Comparison of ENCODE assay signal across 10 mouse cellular contexts in the genomic region with DNA sequence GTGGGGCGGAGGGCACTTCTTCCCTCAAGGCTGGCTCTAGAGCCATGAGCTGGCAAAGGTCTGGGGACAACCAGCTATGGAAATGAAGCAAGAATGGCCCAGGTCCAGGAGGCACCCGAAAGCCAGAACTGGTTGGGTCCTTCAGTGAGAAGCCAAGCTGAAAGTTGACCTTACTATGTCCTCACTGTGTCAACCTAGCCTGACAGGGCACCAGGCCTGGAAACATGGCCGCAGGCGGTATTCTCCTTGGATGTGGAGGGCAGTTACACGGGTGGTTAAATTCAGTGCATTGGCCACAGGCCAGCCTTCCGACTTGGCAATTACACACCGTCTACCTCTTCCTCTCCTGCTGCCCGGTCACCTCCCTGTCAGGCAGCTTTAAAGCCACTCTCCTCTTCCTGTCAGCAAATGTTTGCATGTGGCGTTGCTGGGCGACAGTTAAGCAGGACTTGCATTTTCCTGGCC.
A peak's percentile ranks its signal among the peaks of the same experiment; 100 is the strongest.
DNase-seq lines count a peak whose midpoint lies in the region; ATAC-seq and TF ChIP-seq lines count a peak whose summit lies in the region.
"Had no signal": no experiment of that assay in that cellular context is flagged by ENCODE, and none has a peak within 500 bp of the region (broad histone marks: within the 10 kb centered on the region; RNA-seq: fewer than 3 reads in every experiment).

No protein-coding gene starts in this region.

- ATAC-seq in Patski: peak; percentile 66
- ATAC-seq in intestine, embryonic 16.5 days: no peak

- no peak overlapping the region for H3K4me3 ChIP-seq in intestine, embryonic 16.5 days (ENCODE audit: low read length)
- H3K4me3 ChIP-seq: heart, embryonic 13.5 days; stomach, embryonic 15.5 days had no signal

- CTCF ChIA-PET in Patski (lab: Charles Lee): interaction anchor here (1.5 to 1.6 kb wide), 2 partner anchors 10 to 11 kb away, joined by 3 to 5 read pairs; no protein-coding TSS in a partner anchor

- peak; percentile 71 for DNase-seq in Patski (ENCODE audit: low read depth, low spot score)
- DNase-seq in adrenal gland, adult 18-20 months (ENCODE audit: low spot score in 2 of 2): peak; percentile 8 to 19
- DNase-seq in gastrocnemius, postnatal 10 days: peak; percentile 20
- peak; percentile 86 to 88 for DNase-seq in kidney, adult 8-10 months
- no peak for DNase-seq in layer of hippocampus, postnatal 36 days
- no peak for DNase-seq in spleen, adult 12 weeks (ENCODE audit: low spot score)
- no peak for DNase-seq in layer of hippocampus, postnatal 14 days (ENCODE audit: low spot score in 2 of 2)

- no peak overlapping the region for H3K9ac ChIP-seq in intestine, embryonic 16.5 days (ENCODE audit: low read depth, low read length)
- H3K9ac ChIP-seq: heart, embryonic 13.5 days; stomach, embryonic 15.5 days had no signal

- peaks cover 4% of the 10 kb centered on the region for H3K27me3 ChIP-seq in Patski
- 0 out of 2 replicates have a peak, but pooled peaks cover 2% of the 10 kb centered on the region for H3K27me3 ChIP-seq in intestine, embryonic 16.5 days (replicated peaks; ENCODE audit: control insufficient read depth, insufficient read depth, low read length)

- TF ChIP-seq CTCF in Patski (IDR thresholded peaks at IDR 0.05): no peak

- no peaks in the 10 kb centered on the region for H3K9me3 ChIP-seq in intestine, embryonic 16.5 days (ENCODE audit: control insufficient read depth, low read length)
- H3K9me3 ChIP-seq: heart, embryonic 13.5 days; stomach, embryonic 15.5 days had no signal

- POLR2A ChIA-PET in Patski (lab: Charles Lee): interaction anchor here (0.8 kb wide), 1 partner anchor 9 kb away, joined by 3 read pairs; no protein-coding TSS in a partner anchor

- in situ Hi-C loops in Patski (cut with MboI; ENCODE audit: low pct_unique_long_range_greater_than_20kb): no loop called here

- H3K36me3 ChIP-seq in intestine, embryonic 16.5 days (ENCODE audit: control insufficient read depth, insufficient read depth, low read length): no peaks in the 10 kb centered on the region
- H3K36me3 ChIP-seq: heart, embryonic 13.5 days; stomach, embryonic 15.5 days had no signal

- no peak overlapping the region for H3K27ac ChIP-seq in intestine, embryonic 16.5 days (ENCODE audit: low read length)
- H3K27ac ChIP-seq: heart, embryonic 13.5 days; stomach, embryonic 15.5 days had no signal

- H3K4me1 ChIP-seq in intestine, embryonic 16.5 days (ENCODE audit: control insufficient read depth, insufficient read depth, low read length): no peaks in the 10 kb centered on the region
- H3K4me1 ChIP-seq: stomach, embryonic 15.5 days had no signal

- 67% methylated on average over 10 of the region's 10 CpGs for WGBS in intestine, embryonic 16.5 days

- no peak overlapping the region for H3K4me2 ChIP-seq in intestine, embryonic 16.5 days (ENCODE audit: low read depth, low read length)
- H3K4me2 ChIP-seq: heart, embryonic 13.5 days; stomach, embryonic 15.5 days had no signal

Comparison
In these comparisons a context has a peak if more than half of its experiments do, and no peak if none do; other contexts are left out.
1. DNase-seq: peak in Patski (single experiment), adrenal gland, adult 18-20 months (2 of 2), gastrocnemius, postnatal 10 days (single experiment) and kidney, adult 8-10 months (2 of 2); none in layer of hippocampus, postnatal 36 days (0 of 2), spleen, adult 12 weeks (single experiment) and layer of hippocampus, postnatal 14 days (0 of 2).